Mouse (Mus musculus): ENCODE data around the gene Caps2. TPM values are rescaled to one million over a fixed set of nuclear protein-coding genes. Genes with fewer than 3 reads are reported as not detected.

Gene Caps2
- polyA plus RNA-seq, 1 experiment: 0.53 TPM

GRCm38 (mm10) chr10:112248273-112248672 lies 84.9 kb downstream of the Caps2 start:
- no peak for DNase-seq (ENCODE audit: low read depth)
- TF ChIP-seq CTCF (IDR thresholded peaks at IDR 0.05; ENCODE audit: borderline replicate concordance, extremely low read depth, insufficient read depth, insufficient read length) (no peak), POLR2A (IDR thresholded peaks at IDR 0.05; ENCODE audit: borderline replicate concordance, extremely low read depth, insufficient read depth, insufficient read length, poor library complexity, severe bottlenecking) (no peak)

- TF ChIP-seq POLR2A (IDR thresholded peaks at IDR 0.05; ENCODE audit: borderline replicate concordance, extremely low read depth, insufficient read depth, insufficient read length, poor library complexity, severe bottlenecking): no peak
- no peak for TF ChIP-seq CTCF (IDR thresholded peaks at IDR 0.05; ENCODE audit: borderline replicate concordance, extremely low read depth, insufficient read depth, insufficient read length)
- no peak for DNase-seq (ENCODE audit: low read depth)
Observed at GRCm38 (mm10) chr10:112263467-112263866, 100.0 kb downstream of the Caps2 start.

Other genes starting within 250 kb of the Caps2 start
- gene Krr1, start 191.0 kb upstream of the Caps2 start, polyA plus RNA-seq (2012; rRNA removed): 24.9 and 29.9 TPM in 2 replicates
- gene Glipr1, start 161.0 kb upstream of the Caps2 start, polyA plus RNA-seq (2012; rRNA removed): 0.68 and 0.79 TPM in 2 replicates
- gene Glipr1l1, start 103.4 kb upstream of the Caps2 start, polyA plus RNA-seq (2012; rRNA removed): not detected in 2 replicates
- not detected in 2 replicates for gene Glipr1l2, start 80.3 kb upstream of the Caps2 start, polyA plus RNA-seq (2012; rRNA removed)
- 0.10 and 0.24 TPM in 2 replicates for gene Glipr1l3, start 3.3 kb upstream of the Caps2 start, polyA plus RNA-seq (2012; rRNA removed)
- 7.3 and 7.6 TPM in 2 replicates for gene Kcnc2, start 107.5 kb downstream of the Caps2 start, polyA plus RNA-seq (2012; rRNA removed)

Measured in brain, embryonic 14.5 days (tissue).